Mouse (Mus musculus) olfactory bulb, adult 2 months (tissue): ENCODE data around the gene C8g.

Experiments
- CTCF ChIP-seq: fragments of 200-500 bp; IDR thresholded peaks from 2 replicates; pipeline ENCODE4 v1.5.1; 2012; ENCODE audit warnings: low read depth, mild to moderate bottlenecking, low read length, moderate library complexity; ENCODE audit not compliant: insufficient read depth
- POLR2A ChIP-seq: fragments of 200-500 bp; IDR thresholded peaks from 2 replicates; pipeline ENCODE4 v1.6.1; 2012; ENCODE audit warnings: mild to moderate bottlenecking, low read depth, low read length, moderate library complexity; ENCODE audit not compliant: insufficient read depth

GRCm38 (mm10) chr2:25482969-25483368 lies 18.6 kb downstream of the C8g start:
- TF ChIP-seq POLR2A (no peak), CTCF (no peak)
